Mouse (Mus musculus) megakaryocyte, embryonic 14.5 days (primary cell): Measurements from ENCODE around the gene Rnft2.

ENCODE experiments used
- FLI1 ChIP-seq: IDR thresholded peaks from 2 replicates; pipeline ENCODE4 v1.6.1; 2012; ENCODE audit warnings: low read length, inconsistent platforms, mixed read lengths
- GATA1 ChIP-seq: IDR thresholded peaks from 3 replicates; pipeline ENCODE4 v1.6.1; 2012; ENCODE audit warnings: mixed read lengths, low read length, inconsistent platforms, borderline replicate concordance

DNA sequence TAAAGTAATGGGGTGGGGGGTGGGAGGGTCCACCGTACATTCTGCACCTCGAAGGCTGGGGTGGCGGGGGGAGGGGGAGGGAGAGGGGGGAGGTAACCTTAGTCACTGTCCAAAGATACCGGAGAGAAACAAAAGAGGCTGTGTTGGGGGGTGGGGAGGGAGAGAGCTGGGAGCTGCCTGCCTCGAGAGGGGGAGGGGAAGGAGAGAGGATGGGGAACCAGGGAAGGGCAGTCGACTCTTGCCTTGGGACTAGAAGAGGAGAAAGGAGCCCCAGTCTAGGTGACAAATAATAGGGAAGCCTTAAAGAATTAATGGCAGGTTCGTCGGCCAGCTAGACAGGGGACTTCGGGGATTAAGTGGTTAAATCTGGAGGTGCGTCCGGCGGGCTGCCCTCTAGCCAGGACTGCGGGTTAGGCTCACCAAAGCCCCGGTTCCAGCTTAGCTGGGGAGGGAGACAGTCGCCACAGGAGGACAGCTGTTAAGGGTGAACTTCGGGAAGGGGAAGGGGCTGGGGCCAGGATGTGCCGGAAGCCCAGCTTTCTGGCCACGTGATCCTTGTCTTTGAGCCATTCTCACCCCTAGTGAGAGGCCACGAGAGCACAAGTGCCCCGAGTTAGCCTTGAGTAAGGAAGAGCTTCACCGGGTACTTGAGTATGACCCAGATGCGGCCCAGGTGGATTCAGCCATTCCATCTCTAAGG, 70.5 kb downstream of the Rnft2 start:
- TF ChIP-seq GATA1 (no peak), FLI1 (no peak)
